In genomic region chr3:130607924-130608323, GRCm38 (mm10) we compare ENCODE assay signal across 9 mouse cellular contexts. TPM values are rescaled to one million over a fixed set of nuclear protein-coding genes. Genes with fewer than 3 reads are reported as not detected.
DNase-seq lines count a peak whose midpoint lies in the region.
"Had no signal": no experiment of that assay in that cellular context is flagged by ENCODE, and none has a peak within 500 bp of the region (broad histone marks: within the 10 kb centered on the region; RNA-seq: fewer than 3 reads in every experiment).

No protein-coding gene starts in this region.

- DNase-seq in adrenal gland, adult (ENCODE audit: inconsistent age in 2 of 2, low spot score in 1 of 2), result peak; percentile 26 to 72
- no peak for DNase-seq in adrenal gland, postnatal 4 days (ENCODE audit: low spot score in 2 of 2)
- DNase-seq in left cerebral cortex, adult 18-20 months (ENCODE audit: low spot score in 2 of 2), result peak; percentile 23 to 24
- DNase-seq in left cerebral cortex, postnatal 4 days, result no peak
- DNase-seq in brain, adult 2 months (ENCODE audit: low read depth, low spot score), result peak; percentile 58
- peak; percentile 11 to 37 for DNase-seq in layer of hippocampus, postnatal 14 days (ENCODE audit: low spot score in 2 of 2)
- DNase-seq in thymus, postnatal 25 days, result no peak
- no peak for DNase-seq in spleen, adult 12 weeks (ENCODE audit: low spot score)

- intact Hi-C loops in left cerebral cortex, postnatal 4 days (cut with DNase I), result no loop called here

RNA-seq across cellular contexts. Expression of gene Etnppl, which starts 9.3 kb away (rescaled TPM):
- total RNA-seq in adrenal gland, postnatal 4 days (2021), result 1 to 10 TPM in 1 of 2 experiments, under 1 TPM in 1; 0.84 to 6.4 TPM
- 10 to 100 TPM; 14.1 to 17.1 TPM for total RNA-seq in left cerebral cortex, adult 18-20 months (2021)
- not detected for total RNA-seq in left cerebral cortex, postnatal 4 days (2021)
- total RNA-seq in layer of hippocampus, postnatal 14 days (2021), result 1 to 10 TPM; 1.9 to 4.3 TPM
- total RNA-seq: gastrocnemius, postnatal 36 days had no signal

Comparison
In these comparisons a context has a peak if more than half of its experiments do, and no peak if none do; other contexts are left out.
1. DNase-seq: peak in adrenal gland, adult (2 of 2), left cerebral cortex, adult 18-20 months (2 of 2), brain, adult 2 months (single experiment) and layer of hippocampus, postnatal 14 days (2 of 2); none in adrenal gland, postnatal 4 days (0 of 2), left cerebral cortex, postnatal 4 days (single experiment), thymus, postnatal 25 days (single experiment) and spleen, adult 12 weeks (single experiment).